Mouse (Mus musculus) kidney, adult 2 months (tissue): ENCODE measurements at regions not wholly inside any gene's neighbourhood (a gene's known extent, or its start where the extent isn't known, plus 50 kb on each side); places are given as distances from the start of the nearest gene placed in this dataset.

Experiments used
- CTCF ChIP-seq: fragments of 200-500 bp; conservative IDR thresholded peaks from 2 replicates; pipeline ENCODE4 v1.5.1; 2011; ENCODE audit warnings: low read depth, mild to moderate bottlenecking, control low read depth, low read length, moderate library complexity, mixed read lengths; ENCODE audit not compliant: insufficient read depth, insufficient read length
- POLR2A ChIP-seq: fragments of 200-500 bp; IDR thresholded peaks from one replicate; pipeline ENCODE4 v1.6.1; 2011; ENCODE audit warnings: low read depth, low read length, control low read depth

DNA sequence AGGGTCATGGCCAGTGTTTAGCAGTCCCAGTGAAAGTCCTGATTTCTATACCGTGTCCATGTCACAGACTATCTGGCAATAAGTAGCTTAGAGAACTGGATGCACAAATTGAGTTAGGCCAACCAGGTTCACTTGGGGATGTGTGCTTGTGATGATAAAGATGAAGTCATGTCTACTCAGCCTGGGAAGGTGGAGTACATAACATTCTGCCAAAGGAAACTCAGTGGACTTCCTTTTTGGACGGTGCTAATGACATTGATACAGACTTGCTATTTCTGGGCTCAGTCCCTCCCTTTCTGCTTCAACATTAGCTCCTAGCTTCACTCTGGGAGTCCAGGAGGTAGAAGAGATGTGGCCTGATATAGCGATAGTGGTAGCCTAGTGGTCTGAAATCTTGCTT lies 240.7 kb upstream of the Tbx18 start:
- no peak for TF ChIP-seq POLR2A
- no peak for TF ChIP-seq CTCF
